Mouse (Mus musculus) fibroblast of lung, adult 2 months (primary cell): ENCODE results near the gene Ripor3.
A peak's percentile ranks its signal among the peaks of the same experiment; 100 is the strongest.

ENCODE experiments used
- DNase-seq: peaks from one replicate; pipeline ENCODE4 v3.0.0-alpha.2; 2011; ENCODE audit warnings: low read depth

Gene Ripor3

GRCm38 (mm10) chr2:167986762-167987161 is 23.7 kb downstream of the Ripor3 start:
- no peak for DNase-seq

GRCm38 (mm10) chr2:167984946-167985345 is 25.5 kb downstream of the Ripor3 start:
- DNase-seq: no peak

DNA sequence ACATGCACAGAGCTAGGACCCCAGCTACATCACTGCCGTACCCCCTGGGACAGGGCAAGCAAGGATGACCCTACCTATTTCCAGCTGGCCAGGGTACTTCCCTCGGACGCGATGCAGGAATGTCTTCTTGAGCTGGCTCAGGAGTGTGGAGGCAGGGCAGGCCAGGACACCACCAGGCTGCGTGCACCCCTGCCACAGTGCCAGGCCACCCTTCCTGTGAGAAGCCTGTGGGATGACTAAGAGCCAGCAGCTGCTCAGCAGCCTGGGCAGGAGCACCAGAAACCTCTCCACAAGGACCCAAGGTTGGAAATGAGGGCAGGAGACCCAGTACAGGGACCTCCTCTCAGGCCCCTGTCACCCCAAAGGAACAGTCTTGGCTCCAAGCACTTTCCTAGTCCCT is 26.0 kb downstream of the Ripor3 start:
- no peak for DNase-seq

- no peak for DNase-seq
Observed at GRCm38 (mm10) chr2:167982646-167983045, 27.8 kb downstream of the Ripor3 start.

- no peak for DNase-seq
Observed at GRCm38 (mm10) chr2:167980391-167980790, 30.0 kb downstream of the Ripor3 start.

- no peak for DNase-seq
Observed at GRCm38 (mm10) chr2:167978271-167978670, 32.1 kb downstream of the Ripor3 start.

DNA sequence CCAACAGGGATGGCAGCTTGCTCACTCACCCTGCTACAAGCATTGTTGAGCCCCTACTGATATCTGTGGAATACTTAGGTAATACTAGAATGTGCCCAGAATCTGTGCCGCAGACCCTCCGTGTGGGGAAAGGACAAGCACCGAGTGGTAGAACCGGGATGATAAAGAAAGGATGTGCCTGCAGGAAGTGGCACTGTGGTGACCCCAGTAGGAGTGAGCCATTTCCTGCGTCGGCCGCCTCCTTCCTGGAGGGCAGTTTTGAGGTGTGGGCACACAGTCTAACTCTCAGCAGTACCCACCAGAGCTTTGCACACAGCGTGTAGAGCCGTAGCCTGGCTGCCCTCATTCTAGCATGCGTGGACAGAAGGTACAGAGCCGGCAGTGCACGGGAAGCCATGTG is 34.7 kb downstream of the Ripor3 start:
- no peak for DNase-seq

GRCm38 (mm10) chr2:167972809-167973208 is 37.6 kb downstream of the Ripor3 start:
- no peak for DNase-seq

GRCm38 (mm10) chr2:167972146-167972545 is 38.3 kb downstream of the Ripor3 start:
- no peak for DNase-seq

- no peak for DNase-seq
Observed at GRCm38 (mm10) chr2:167969851-167970541, 40.4 kb downstream of the Ripor3 start.

DNA sequence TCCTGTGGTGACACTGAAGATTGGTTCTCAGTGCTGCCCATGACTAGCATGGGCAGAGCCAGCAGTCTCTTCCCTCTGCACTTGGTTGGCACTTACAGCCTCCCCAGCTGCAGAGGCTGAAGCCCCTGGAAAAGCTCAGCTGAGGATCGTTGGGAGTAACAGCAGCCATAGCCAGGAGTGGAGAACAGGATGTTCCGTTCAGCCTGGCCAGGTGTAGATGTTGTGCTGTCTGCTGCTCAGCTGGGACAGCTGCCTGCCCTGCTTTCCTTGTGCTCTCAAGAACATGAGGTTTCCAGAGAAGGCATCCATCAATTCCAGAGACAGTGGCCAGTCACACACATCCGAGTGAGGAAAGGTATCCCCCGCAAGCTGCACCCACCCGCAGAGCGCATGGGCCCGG is 41.9 kb downstream of the Ripor3 start:
- no peak for DNase-seq

GRCm38 (mm10) chr2:167965911-167966310 is 44.5 kb downstream of the Ripor3 start:
- no peak for DNase-seq

DNA sequence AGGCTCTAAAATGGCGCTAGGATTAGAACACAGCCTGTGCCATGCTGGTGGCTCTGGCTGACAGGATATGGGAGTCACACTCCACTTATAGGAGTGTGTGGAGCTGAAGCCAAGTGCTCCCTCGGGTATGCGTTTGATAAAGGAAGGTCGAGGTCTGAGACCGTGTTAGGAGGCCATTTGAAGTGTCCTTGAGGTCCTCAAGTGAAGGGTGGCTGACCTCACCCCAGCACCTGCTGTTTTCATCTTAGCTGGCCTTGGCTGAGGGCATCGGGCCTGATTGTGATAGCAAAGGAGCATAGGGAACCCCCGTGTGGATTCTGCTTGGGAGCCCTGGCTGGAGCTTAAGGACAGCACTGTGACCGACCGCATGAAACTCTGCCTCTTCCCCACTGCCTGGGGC is 46.1 kb downstream of the Ripor3 start:
- DNase-seq: no peak

GRCm38 (mm10) chr2:167963778-167964300 is 46.6 kb downstream of the Ripor3 start:
- no peak for DNase-seq

- no peak for DNase-seq
Observed at GRCm38 (mm10) chr2:167963176-167963575, 47.2 kb downstream of the Ripor3 start.

- no peak for DNase-seq
Observed at GRCm38 (mm10) chr2:167962347-167962746, 48.1 kb downstream of the Ripor3 start.

DNA sequence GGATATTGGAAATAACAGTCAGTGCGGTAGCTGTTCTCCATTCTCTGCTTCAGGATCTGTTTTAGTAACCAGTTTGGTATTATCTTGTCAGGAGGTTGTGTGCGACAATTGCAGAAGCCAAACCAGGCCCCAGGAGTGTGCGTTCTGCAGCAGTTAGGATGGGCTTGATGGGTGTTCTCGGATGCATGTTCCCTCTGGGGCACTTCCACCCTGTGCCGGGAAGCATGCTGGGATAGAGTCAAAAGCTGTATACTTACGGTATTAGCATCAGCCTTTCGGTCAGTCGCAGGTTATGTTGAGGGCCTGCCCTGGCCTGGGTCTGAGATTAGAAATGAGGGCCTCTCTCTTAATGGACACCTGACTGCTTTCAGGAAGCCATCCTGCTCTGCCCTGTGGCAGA is 49.8 kb downstream of the Ripor3 start:
- no peak for DNase-seq

GRCm38 (mm10) chr2:167959996-167960395 is 50.4 kb downstream of the Ripor3 start:
- no peak for DNase-seq

DNA sequence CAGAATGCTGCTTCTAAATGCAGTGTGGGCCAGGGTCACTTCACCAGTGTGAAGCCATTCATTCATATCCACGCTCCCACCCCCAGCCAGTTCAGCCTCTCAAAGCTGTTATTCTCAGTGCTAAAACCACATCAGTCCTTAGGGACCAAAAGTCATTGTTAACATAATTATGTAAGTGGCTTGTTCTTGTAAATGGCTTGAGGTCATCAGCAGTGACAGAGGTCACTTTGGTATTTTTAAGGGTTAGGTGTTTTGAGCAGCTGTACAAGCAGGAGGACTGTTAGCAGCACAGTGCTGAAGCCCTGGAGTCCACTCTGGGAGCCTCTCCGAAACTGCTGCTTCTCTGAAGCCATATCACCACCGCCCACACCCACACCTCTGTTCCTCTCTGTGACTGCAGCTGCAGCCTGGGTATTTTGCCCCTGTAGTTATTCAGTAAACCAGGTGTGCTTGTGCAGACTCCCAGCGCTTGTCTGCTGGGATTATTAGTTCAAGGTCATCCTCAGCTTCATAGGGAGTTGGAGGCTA is 51.0 kb downstream of the Ripor3 start:
- no peak for DNase-seq

GRCm38 (mm10) chr2:167958843-167959242 is 51.6 kb downstream of the Ripor3 start:
- peak; percentile 91 for DNase-seq

DNA sequence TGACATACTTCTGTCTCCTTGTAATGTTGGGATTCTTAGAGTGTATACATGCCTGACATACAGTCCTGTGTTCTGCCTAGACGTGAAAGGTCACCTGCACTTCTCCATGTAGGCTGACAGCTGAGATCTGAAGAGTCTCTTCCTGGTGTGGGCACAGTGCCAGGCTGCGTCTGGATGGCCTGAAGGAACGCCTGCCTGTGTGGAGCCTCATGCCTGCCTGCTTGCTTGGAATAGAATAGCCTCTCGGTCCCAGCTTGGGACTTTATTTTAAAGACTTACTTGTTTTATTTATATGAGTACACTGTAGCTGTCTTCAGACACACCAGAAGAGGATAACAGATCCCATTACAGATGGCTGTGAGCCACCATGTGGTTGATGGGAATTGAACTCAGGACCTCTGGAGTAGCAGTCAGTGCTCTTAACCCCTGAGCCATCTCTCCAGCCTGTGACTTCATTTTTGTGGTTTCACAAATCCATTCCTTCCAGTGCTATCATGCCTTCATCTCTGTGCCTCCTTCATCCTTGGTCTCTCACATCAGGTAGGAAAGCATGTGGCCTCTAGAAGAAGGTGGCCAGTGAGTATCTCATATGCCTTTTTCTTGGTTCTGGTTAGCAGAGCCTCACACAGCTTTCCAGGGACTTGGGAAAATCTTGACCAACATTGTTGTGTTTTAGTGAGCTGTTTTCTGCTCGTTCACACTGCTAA is 52.2 kb downstream of the Ripor3 start:
- peak; percentile 53 for DNase-seq

DNA sequence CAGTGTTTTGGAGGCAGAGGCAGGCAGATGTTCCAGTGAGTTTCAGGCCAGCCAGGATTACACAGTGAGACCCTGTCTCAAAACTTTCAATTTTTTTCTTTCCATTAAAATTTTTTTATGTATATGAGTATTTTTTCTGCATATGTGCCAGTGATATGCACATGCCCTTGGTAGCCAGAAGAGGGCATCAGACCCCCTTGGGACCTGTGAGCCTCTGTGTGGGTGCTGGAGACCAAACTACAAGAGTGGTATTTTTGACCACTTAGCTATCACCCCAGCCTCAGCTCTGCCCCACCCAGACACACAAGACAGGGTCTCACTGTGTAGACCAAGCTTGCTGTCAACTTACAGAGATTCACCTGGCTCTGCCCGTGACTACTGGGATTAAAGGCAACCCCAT is 52.9 kb downstream of the Ripor3 start:
- no peak for DNase-seq

GRCm38 (mm10) chr2:167954928-167955327 is 55.5 kb downstream of the Ripor3 start:
- DNase-seq: no peak
